Mouse (Mus musculus) liver, embryonic 14.5 days (tissue): ENCODE data around the gene Cxcr5.

Source experiments
- CTCF ChIP-seq: IDR thresholded peaks from 2 replicates; pipeline ENCODE4 v1.5.1; 2016; ENCODE audit warnings: antibody characterized with exemption, low read depth, control low read depth
- EP300 ChIP-seq: IDR thresholded peaks from 2 replicates; pipeline ENCODE4 v1.6.1; 2016; ENCODE audit warnings: antibody characterized with exemption, low read depth

DNA sequence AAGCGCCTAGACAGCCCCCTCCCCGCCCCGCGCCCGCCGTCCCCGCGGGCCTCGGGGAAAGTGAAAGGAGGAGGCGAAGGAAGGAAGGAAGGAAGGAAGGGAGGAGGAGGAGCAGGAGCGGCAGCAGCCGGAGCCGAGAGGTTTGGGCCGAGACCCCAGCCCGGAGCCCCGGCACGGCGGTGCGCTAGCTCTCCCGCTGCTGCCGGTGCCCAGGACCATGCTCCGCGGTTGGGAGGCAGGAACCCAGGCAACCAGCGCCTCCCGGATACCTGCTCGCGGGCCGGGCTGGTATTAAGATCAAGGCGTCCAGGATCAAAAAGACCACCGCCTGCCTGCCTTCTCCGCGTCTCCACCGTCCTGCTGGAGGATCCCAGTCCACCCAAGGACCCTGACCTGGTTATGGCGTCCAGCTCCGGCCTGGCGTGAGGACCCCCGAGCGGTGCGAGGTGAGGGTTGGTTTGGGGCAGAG lies 78.6 kb downstream of the Cxcr5 start:
- no peak for TF ChIP-seq CTCF
- TF ChIP-seq EP300 = no peak
